Mouse (Mus musculus) neural tube, embryonic 13.5 days (tissue): ENCODE measurements at regions not wholly inside any gene's neighbourhood (a gene's known extent, or its start where the extent isn't known, plus 50 kb on each side); places are given as distances from the start of the nearest gene placed in this dataset.
A peak's percentile ranks its signal among the peaks of the same experiment; 100 is the strongest.

Experiments
- ATAC-seq: fragments of 200-750 bp; cut with Nextera tagmentation; 2 replicates; pipeline ENCODE4 v1.8.0; 2017; ENCODE audit warnings: low read depth, mild to moderate bottlenecking, moderate TSS enrichment, moderate library complexity
- H3K27ac ChIP-seq: fragments of 300-500 bp; sonication (generic); replicated peaks from 2 replicates; pipeline ENCODE4 v1.5.1; 2015; ENCODE audit warnings: moderate library complexity, mild to moderate bottlenecking, inconsistent platforms
- H3K27me3 ChIP-seq: fragments of 300-500 bp; sonication (generic); 2 replicates; pipeline ENCODE4 v1.6.1; 2015; ENCODE audit warnings: mild to moderate bottlenecking, inconsistent platforms
- H3K36me3 ChIP-seq: fragments of 300-500 bp; sonication (generic); 2 replicates; pipeline ENCODE4 v1.6.1; 2015; ENCODE audit warnings: mild to moderate bottlenecking, inconsistent platforms
- H3K4me1 ChIP-seq: fragments of 300-500 bp; sonication (generic); replicated peaks from 2 replicates; pipeline ENCODE4 v1.6.1; 2015; ENCODE audit warnings: inconsistent platforms
- H3K4me2 ChIP-seq: fragments of 300-500 bp; sonication (generic); 2 replicates; pipeline ENCODE4 v1.6.1; 2015; ENCODE audit warnings: inconsistent platforms, mild to moderate bottlenecking, moderate library complexity
- H3K4me3 ChIP-seq: fragments of 300-500 bp; sonication (generic); 2 replicates; pipeline ENCODE4 v1.5.1; 2015; ENCODE audit warnings: mild to moderate bottlenecking, inconsistent platforms
- H3K9ac ChIP-seq: fragments of 300-500 bp; sonication (generic); 2 replicates; pipeline ENCODE4 v1.6.1; 2015; ENCODE audit warnings: moderate library complexity, mild to moderate bottlenecking, inconsistent platforms
- H3K9me3 ChIP-seq: fragments of 300-500 bp; sonication (generic); 2 replicates; pipeline ENCODE4 v1.6.1; 2016; ENCODE audit warnings: inconsistent platforms
- WGBS: fragments of 180-500 bp; shearing (Covaris S2); methylation state at CpG from one replicate; pipeline ENCODE4 v1.1.7; 2015; 5-methylcytosine and 5-hydroxymethylcytosine counted together

GRCm38 (mm10) chr4:31768026-31768626 is 195.8 kb upstream of the Map3k7 start:
- 81% methylated on average over 6 of the region's 6 CpGs for WGBS
- no peak for ATAC-seq

DNA sequence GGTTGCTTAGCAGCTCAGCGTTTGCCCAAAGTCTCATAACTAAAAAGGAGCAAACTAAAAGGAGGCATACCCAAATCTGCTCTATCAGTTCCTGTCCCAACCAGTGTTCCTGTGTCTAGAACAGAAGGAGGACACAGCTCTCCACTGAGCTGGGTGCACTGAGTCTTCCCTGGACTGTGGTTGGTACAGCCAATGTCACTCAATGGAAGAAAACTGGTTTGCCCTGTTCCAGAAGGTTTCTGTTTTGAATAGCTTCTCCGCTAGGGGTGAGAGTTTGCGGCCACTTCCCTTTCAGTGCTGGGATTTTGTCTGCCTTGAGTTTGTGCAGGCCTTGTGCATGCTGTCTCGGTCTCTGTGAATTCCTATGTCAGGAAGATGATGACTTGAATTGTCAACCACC is 194.6 kb upstream of the Map3k7 start:
- no peak overlapping the region for H3K4me2 ChIP-seq
- no peak overlapping the region for H3K4me3 ChIP-seq
- ATAC-seq: no peak
- no peaks in the 10 kb centered on the region for H3K27me3 ChIP-seq
- no peak overlapping the region for H3K27ac ChIP-seq
- H3K4me1 ChIP-seq: no peaks in the 10 kb centered on the region
- H3K9me3 ChIP-seq: no peaks in the 10 kb centered on the region
- 84% methylated on average over 4 of the region's 4 CpGs for WGBS
- no peak overlapping the region for H3K9ac ChIP-seq
- H3K36me3 ChIP-seq: no peaks in the 10 kb centered on the region

More at GRCm38 (mm10) chr4:31768026-31768626, 195.8 kb upstream of the Map3k7 start:
- no peaks in the 10 kb centered on the region for H3K36me3 ChIP-seq
- no peak overlapping the region for H3K4me3 ChIP-seq
- H3K4me2 ChIP-seq: no peak overlapping the region
- H3K4me1 ChIP-seq: no peaks in the 10 kb centered on the region
- no peaks in the 10 kb centered on the region for H3K9me3 ChIP-seq
- no peaks in the 10 kb centered on the region for H3K27me3 ChIP-seq
- no peak overlapping the region for H3K27ac ChIP-seq
- no peak overlapping the region for H3K9ac ChIP-seq

GRCm38 (mm10) chr4:31786284-31786683 is 177.6 kb upstream of the Map3k7 start:
- Histone ChIP-seq H3K36me3 (no peaks in the 10 kb centered on the region), H3K9me3 (no peaks in the 10 kb centered on the region), H3K9ac (no peak overlapping the region), H3K27me3 (no peaks in the 10 kb centered on the region), H3K4me1 (no peaks in the 10 kb centered on the region), H3K27ac (no peak overlapping the region), H3K4me3 (no peak overlapping the region), H3K4me2 (no peak overlapping the region)
- WGBS: 86% methylated on average over 1 of the region's 1 CpGs
- no peak for ATAC-seq

DNA sequence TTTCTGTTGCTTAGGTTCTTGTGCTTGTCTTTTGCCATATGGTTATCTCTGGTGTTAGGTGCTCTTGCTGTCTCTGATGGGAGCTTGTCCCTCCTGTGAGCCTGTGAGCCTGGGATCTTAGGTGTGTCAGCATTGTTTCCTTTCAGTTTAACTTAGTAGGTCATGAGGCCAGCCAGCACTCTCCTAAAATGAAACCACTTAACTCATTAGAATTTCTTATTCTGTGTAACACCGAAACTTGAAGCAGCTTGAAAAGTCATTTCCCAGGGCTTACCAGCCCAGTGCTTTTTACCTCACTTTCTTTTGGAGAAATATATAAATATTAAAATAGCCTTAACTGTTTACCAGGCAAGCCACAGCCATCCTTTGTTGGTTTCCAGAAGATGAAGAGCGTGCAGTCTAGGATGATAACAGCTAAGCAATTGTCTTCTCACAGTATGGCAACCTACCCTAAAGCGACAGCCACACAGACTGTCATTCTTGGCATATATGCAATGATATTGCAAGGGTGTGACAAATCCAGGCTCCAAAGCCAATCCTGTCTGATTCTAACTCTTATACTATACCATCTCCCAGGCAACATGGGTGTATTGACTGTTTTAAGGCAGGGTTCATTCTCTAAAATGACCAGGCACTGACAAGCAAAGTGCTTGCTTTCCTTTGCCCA is 146.2 kb upstream of the Map3k7 start:
- no peaks in the 10 kb centered on the region for H3K4me1 ChIP-seq
- no peaks in the 10 kb centered on the region for H3K9me3 ChIP-seq
- H3K36me3 ChIP-seq: no peaks in the 10 kb centered on the region
- 93% methylated on average over 3 of the region's 3 CpGs for WGBS
- ATAC-seq: no peak
- no peak overlapping the region for H3K27ac ChIP-seq
- H3K4me2 ChIP-seq: no peak overlapping the region
- H3K27me3 ChIP-seq: no peaks in the 10 kb centered on the region
- H3K9ac ChIP-seq: no peak overlapping the region
- no peak overlapping the region for H3K4me3 ChIP-seq

DNA sequence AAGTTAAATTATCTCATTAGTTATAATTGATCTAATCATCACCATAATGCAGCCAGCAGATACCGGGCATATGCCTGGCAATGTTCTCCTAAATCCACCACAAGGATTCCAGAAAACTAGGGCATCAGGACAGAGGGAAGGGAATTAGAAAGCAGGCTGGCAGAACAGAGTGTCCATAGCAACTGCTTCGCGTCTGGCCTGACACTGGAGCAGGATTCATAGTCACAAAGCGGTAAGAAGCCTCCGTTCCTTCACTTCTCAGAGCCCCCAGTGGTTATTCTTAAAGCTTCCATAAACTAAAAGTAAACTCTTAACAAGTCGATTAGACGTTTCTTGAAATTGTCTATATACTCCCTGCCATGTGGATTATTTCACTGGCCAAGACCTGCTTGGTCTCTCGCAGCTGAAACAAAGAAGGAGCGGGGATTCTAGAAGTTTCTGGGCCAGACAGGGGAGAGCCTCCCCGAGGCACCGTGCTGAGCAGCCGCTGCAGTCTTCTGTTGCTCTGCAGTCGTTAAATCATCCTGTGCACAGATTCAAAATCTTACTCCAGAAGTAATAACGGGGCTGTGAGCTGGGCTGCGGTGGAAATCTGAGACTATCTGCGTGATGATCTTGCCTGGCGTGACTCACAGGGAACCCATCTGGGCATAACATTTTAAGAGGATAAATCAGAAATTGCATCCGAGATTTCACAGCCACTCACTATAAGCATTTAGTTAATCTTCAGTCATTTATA is 144.2 kb upstream of the Map3k7 start:
- 73% methylated on average over 18 of the region's 18 CpGs for WGBS

GRCm38 (mm10) chr4:31823574-31824348 is 140.1 kb upstream of the Map3k7 start:
- Histone ChIP-seq H3K4me3 (no peak overlapping the region), H3K4me1 (peaks cover 7% of the 10 kb centered on the region), H3K27ac (no peak overlapping the region), H3K4me2 (peak overlapping the region; percentile 45), H3K27me3 (no peaks in the 10 kb centered on the region), H3K9me3 (no peaks in the 10 kb centered on the region), H3K36me3 (no peaks in the 10 kb centered on the region), H3K9ac (no peak overlapping the region)
- 54% methylated on average over 19 of the region's 19 CpGs for WGBS
- ATAC-seq: 0 out of 2 replicates have a peak, but pooled peaks have one; percentile 32

More for the DNA sequence above, 144.2 kb upstream of the Map3k7 start:
- no peaks in the 10 kb centered on the region for H3K27me3 ChIP-seq
- no peak overlapping the region for H3K4me3 ChIP-seq
- no peak overlapping the region for H3K27ac ChIP-seq
- H3K9ac ChIP-seq: no peak overlapping the region
- no peak overlapping the region for H3K4me2 ChIP-seq
- ATAC-seq: no peak
- no peaks in the 10 kb centered on the region for H3K9me3 ChIP-seq
- H3K4me1 ChIP-seq: peaks cover 7% of the 10 kb centered on the region
- no peaks in the 10 kb centered on the region for H3K36me3 ChIP-seq

- Histone ChIP-seq H3K36me3 (no peaks in the 10 kb centered on the region), H3K9ac (no peak overlapping the region), H3K4me2 (peak overlapping the region; percentile 45), H3K27ac (no peak overlapping the region), H3K4me1 (peaks cover 7% of the 10 kb centered on the region), H3K9me3 (no peaks in the 10 kb centered on the region), H3K4me3 (no peak overlapping the region), H3K27me3 (no peaks in the 10 kb centered on the region)
- ATAC-seq: no peak
- WGBS: 64% methylated on average over 14 of the region's 14 CpGs
Observed at GRCm38 (mm10) chr4:31824518-31825437, 139.1 kb upstream of the Map3k7 start.

GRCm38 (mm10) chr4:31825438-31825830 is 138.5 kb upstream of the Map3k7 start:
- H3K4me1 ChIP-seq: peaks cover 13% of the 10 kb centered on the region
- 75% methylated on average over 3 of the region's 3 CpGs for whole genome bisulfite sequencing
- no peak overlapping the region for H3K4me3 ChIP-seq
- no peak overlapping the region for H3K9ac ChIP-seq
- no peaks in the 10 kb centered on the region for H3K27me3 ChIP-seq
- ATAC-seq: no peak
- no peak overlapping the region for H3K4me2 ChIP-seq
- no peaks in the 10 kb centered on the region for H3K9me3 ChIP-seq
- H3K27ac ChIP-seq: no peak overlapping the region
- H3K36me3 ChIP-seq: no peaks in the 10 kb centered on the region

GRCm38 (mm10) chr4:31826661-31827060 is 137.2 kb upstream of the Map3k7 start:
- no peaks in the 10 kb centered on the region for H3K9me3 ChIP-seq
- no peak overlapping the region for H3K27ac ChIP-seq
- 79% methylated on average over 8 of the region's 8 CpGs for WGBS
- H3K27me3 ChIP-seq: no peaks in the 10 kb centered on the region
- H3K9ac ChIP-seq: no peak overlapping the region
- no peak for ATAC-seq
- no peak overlapping the region for H3K4me3 ChIP-seq
- no peak overlapping the region for H3K4me2 ChIP-seq
- H3K4me1 ChIP-seq: peaks cover 16% of the 10 kb centered on the region
- no peaks in the 10 kb centered on the region for H3K36me3 ChIP-seq

DNA sequence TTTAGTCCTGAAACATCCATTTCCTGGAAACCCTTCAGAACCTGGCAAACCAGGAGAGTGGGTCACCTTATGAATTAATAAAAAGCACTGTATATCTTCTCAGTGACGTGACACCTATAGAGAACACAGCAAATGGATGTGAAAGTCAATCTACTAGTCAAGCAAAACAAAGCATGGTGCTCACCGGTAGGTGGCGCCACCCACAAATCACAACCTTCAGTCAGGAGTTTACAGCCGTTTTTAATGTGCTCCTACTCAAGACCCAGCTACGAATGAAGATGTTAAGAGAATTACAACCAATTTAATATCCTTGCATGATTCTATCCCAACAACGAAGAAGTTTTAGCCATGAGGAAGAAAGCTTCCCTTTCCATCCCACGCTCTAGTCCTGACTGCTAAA is 136.6 kb upstream of the Map3k7 start:
- no peak for ATAC-seq
- no peaks in the 10 kb centered on the region for H3K36me3 ChIP-seq
- no peak overlapping the region for H3K9ac ChIP-seq
- H3K4me2 ChIP-seq: no peak overlapping the region
- WGBS: 73% methylated on average over 7 of the region's 7 CpGs
- H3K9me3 ChIP-seq: no peaks in the 10 kb centered on the region
- peaks cover 16% of the 10 kb centered on the region for H3K4me1 ChIP-seq
- no peaks in the 10 kb centered on the region for H3K27me3 ChIP-seq
- no peak overlapping the region for H3K27ac ChIP-seq
- H3K4me3 ChIP-seq: no peak overlapping the region

GRCm38 (mm10) chr4:31830241-31830640 is 133.7 kb upstream of the Map3k7 start:
- peaks cover 24% of the 10 kb centered on the region for H3K4me1 ChIP-seq
- WGBS: 9% methylated on average over 11 of the region's 11 CpGs
- no peak for ATAC-seq
- no peak overlapping the region for H3K4me2 ChIP-seq
- H3K9ac ChIP-seq: no peak overlapping the region
- H3K27ac ChIP-seq: no peak overlapping the region
- H3K27me3 ChIP-seq: no peaks in the 10 kb centered on the region
- no peak overlapping the region for H3K4me3 ChIP-seq
- no peaks in the 10 kb centered on the region for H3K9me3 ChIP-seq
- no peaks in the 10 kb centered on the region for H3K36me3 ChIP-seq
